Mouse (Mus musculus): ENCODE data around the gene Ncs1. TPM values are rescaled to one million over a fixed set of nuclear protein-coding genes. Genes with fewer than 3 reads are reported as not detected.

Gene Ncs1
- total and polyA plus RNA-seq, 2 experiments from 2014 or later: 167 to 185 TPM

DNA sequence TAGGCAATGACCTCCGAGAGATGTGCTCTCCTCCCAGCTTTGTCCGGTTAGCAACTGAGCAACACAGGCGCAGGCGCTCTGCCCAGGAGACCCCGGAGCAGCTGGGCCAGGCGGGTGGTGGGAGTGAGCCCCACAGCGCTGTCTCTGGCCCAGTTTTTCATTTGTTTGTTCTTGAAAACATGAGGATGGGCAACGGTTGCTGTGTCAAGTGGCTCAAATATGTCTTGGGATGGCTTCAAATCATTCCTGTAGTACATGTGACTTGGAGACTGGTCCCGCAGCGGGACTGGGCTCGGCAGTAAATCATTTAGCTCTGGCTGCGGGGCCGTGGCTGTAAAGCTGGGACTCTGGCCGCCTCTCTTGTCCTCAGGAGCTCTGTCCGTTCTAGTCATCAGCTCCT is 63.9 kb downstream of the Ncs1 start:
- H3K27ac ChIP-seq: no peak overlapping the region
- no peak overlapping the region for H3K4me2 ChIP-seq (ENCODE audit: low read depth, low read length)
- no peaks in the 10 kb centered on the region for H3K36me3 ChIP-seq (ENCODE audit: insufficient read depth, low read length)
- H3K27me3 ChIP-seq (ENCODE audit: insufficient read depth, low read length): peaks cover 14% of the 10 kb centered on the region
- 59% methylated on average over 15 of the region's 15 CpGs for WGBS
- H3K9ac ChIP-seq (replicated peaks; ENCODE audit: low read length): no peak overlapping the region
- H3K9me3 ChIP-seq (ENCODE audit: low read length): no peaks in the 10 kb centered on the region
- no peak overlapping the region for H3K4me3 ChIP-seq (ENCODE audit: low read length)
- DNase-seq (ENCODE audit: low spot score) (no peak), ATAC-seq (no peak)
- TF ChIP-seq CTCF (IDR thresholded peaks at IDR 0.05; ENCODE audit: low read depth): no peak
- no peaks in the 10 kb centered on the region for H3K4me1 ChIP-seq (ENCODE audit: insufficient read depth, low read length)

DNA sequence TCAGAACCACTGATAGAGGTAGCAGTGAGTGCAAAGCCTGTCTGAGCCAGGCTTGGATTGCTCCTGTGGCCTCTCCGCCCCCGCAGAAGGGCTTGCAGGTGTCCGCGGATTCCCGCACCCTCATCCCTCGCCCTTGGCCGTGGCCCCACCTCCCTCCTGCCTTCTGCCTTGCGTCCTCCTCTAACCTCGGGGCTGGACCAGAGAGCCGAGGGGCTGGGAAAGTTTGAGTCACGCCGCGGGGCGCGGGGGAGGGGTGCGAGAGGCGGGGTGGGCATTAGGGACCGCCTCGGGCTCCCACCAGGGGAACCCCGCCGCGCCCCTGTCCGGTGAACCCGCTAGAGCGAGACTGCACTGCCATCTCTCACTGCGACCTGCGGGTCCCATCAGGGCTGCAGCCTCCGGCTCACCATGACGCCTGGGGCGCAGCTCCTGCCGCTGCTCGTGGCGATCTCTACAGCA is 68.4 kb downstream of the Ncs1 start, which contains the start of gene Hmcn2:
Gene Hmcn2, plus strand, starts transcription at position 409 of the 459 bp plus-strand sequence.
- ATAC-seq (no peak), DNase-seq (ENCODE audit: low spot score) (no peak)
- Histone ChIP-seq H3K27me3 (ENCODE audit: insufficient read depth, low read length) (peaks cover 34% of the 10 kb centered on the region), H3K36me3 (ENCODE audit: insufficient read depth, low read length) (no peaks in the 10 kb centered on the region), H3K9me3 (ENCODE audit: low read length) (no peaks in the 10 kb centered on the region), H3K4me3 (ENCODE audit: low read length) (peak within 1 kb of the TSS; percentile 26), H3K4me2 (ENCODE audit: low read depth, low read length) (peak within 1 kb of the TSS; percentile 49), H3K9ac (replicated peaks; ENCODE audit: low read length) (peak within 1 kb of the TSS; percentile 24; the same call in 1 of the 2 replicates), H3K4me1 (ENCODE audit: insufficient read depth, low read length) (no peaks in the 10 kb centered on the region), H3K27ac (no peak within 1 kb of the TSS)
- WGBS: 3% methylated on average over 29 of the region's 33 CpGs
- TF ChIP-seq CTCF (IDR thresholded peaks at IDR 0.05; ENCODE audit: low read depth): no peak

DNA sequence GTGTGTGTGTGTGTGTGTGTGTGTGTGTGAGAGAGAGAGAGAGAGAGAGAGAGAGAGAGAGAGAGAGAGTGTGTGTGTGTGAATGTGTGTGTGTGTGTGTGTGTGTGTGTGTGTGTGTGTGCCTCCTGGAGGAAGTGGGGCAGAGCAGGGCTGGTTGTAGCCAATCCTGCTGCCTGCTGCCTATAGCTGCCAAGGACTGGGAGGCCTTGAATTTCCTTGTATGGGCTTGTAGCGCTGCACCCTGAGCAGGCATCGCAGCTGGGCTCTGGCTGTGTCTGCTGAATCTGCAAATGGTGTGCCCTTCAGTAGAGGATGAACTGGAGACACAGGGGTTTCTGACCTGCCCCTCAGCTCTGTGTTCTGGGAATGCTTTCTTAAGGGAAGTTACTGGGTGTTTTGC is 72.5 kb downstream of the Ncs1 start:
- WGBS: 21% methylated on average over 2 of the region's 2 CpGs
- no peak overlapping the region for H3K9ac ChIP-seq (replicated peaks; ENCODE audit: low read length)
- no peak overlapping the region for H3K27ac ChIP-seq
- H3K4me2 ChIP-seq (ENCODE audit: low read depth, low read length): no peak overlapping the region
- DNase-seq (ENCODE audit: low spot score) (no peak), ATAC-seq (no peak)
- no peak for TF ChIP-seq CTCF (IDR thresholded peaks at IDR 0.05; ENCODE audit: low read depth)
- peaks cover 33% of the 10 kb centered on the region for H3K27me3 ChIP-seq (ENCODE audit: insufficient read depth, low read length)
- no peaks in the 10 kb centered on the region for H3K4me1 ChIP-seq (ENCODE audit: insufficient read depth, low read length)
- no peaks in the 10 kb centered on the region for H3K36me3 ChIP-seq (ENCODE audit: insufficient read depth, low read length)
- no peaks in the 10 kb centered on the region for H3K9me3 ChIP-seq (ENCODE audit: low read length)
- no peak overlapping the region for H3K4me3 ChIP-seq (ENCODE audit: low read length)

DNA sequence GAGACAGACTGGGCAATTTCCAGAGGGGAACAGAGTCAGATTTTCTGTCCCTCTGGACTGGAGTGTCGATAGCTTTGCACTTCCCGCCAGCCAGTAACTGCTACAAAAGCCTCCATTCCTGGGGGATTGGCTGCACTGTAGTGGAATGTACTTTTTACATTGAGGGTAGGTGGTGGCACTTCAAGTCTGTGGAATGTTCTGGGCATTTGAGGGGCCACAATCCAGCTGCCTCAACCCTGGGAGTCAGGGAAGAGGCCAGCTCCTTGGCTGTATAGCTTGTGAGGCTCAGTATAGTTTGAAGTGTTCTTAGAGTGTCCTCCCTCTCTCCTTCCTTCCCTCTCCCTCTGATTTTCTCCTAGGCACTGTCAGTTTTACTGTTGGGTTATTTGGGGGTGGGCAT is 73.6 kb downstream of the Ncs1 start:
- Histone ChIP-seq H3K4me2 (ENCODE audit: low read depth, low read length) (no peak overlapping the region), H3K4me1 (ENCODE audit: insufficient read depth, low read length) (no peaks in the 10 kb centered on the region), H3K9me3 (ENCODE audit: low read length) (no peaks in the 10 kb centered on the region), H3K27me3 (ENCODE audit: insufficient read depth, low read length) (peaks cover 23% of the 10 kb centered on the region), H3K4me3 (ENCODE audit: low read length) (no peak overlapping the region), H3K27ac (no peak overlapping the region), H3K9ac (replicated peaks; ENCODE audit: low read length) (no peak overlapping the region), H3K36me3 (ENCODE audit: insufficient read depth, low read length) (no peaks in the 10 kb centered on the region)
- TF ChIP-seq CTCF (IDR thresholded peaks at IDR 0.05; ENCODE audit: low read depth): no peak
- ATAC-seq (no peak), DNase-seq (ENCODE audit: low spot score) (no peak)
- WGBS: 80% methylated on average over 2 of the region's 2 CpGs

DNA sequence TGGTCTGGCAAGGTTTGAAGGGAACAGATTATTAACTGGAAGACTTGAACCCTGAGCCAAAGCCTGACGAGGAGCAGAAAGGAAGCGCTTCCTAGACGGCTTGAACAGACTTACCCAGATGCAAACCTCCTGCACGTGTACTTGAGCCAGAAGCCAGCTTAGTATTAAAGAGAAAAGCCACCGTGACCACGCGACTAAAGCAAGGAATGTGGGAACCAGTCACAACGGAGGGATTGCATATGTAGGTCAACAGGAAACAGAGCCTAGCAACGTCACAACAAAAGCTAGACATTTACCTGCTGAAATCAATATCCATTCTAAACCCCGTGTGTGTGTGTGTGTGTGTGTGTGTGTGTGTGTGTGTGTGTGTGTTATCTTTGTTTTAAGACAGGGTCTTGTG is 81.6 kb downstream of the Ncs1 start:
- Histone ChIP-seq H3K9me3 (ENCODE audit: low read length) (no peaks in the 10 kb centered on the region), H3K4me1 (ENCODE audit: insufficient read depth, low read length) (no peaks in the 10 kb centered on the region), H3K4me2 (ENCODE audit: low read depth, low read length) (no peak overlapping the region), H3K27me3 (ENCODE audit: insufficient read depth, low read length) (no peaks in the 10 kb centered on the region), H3K9ac (replicated peaks; ENCODE audit: low read length) (no peak overlapping the region), H3K4me3 (ENCODE audit: low read length) (no peak overlapping the region), H3K27ac (no peak overlapping the region), H3K36me3 (ENCODE audit: insufficient read depth, low read length) (no peaks in the 10 kb centered on the region)
- no peak for TF ChIP-seq CTCF (IDR thresholded peaks at IDR 0.05; ENCODE audit: low read depth)
- WGBS: 25% methylated on average over 10 of the region's 10 CpGs
- DNase-seq (ENCODE audit: low spot score) (peak; percentile 23), ATAC-seq (no peak)

DNA sequence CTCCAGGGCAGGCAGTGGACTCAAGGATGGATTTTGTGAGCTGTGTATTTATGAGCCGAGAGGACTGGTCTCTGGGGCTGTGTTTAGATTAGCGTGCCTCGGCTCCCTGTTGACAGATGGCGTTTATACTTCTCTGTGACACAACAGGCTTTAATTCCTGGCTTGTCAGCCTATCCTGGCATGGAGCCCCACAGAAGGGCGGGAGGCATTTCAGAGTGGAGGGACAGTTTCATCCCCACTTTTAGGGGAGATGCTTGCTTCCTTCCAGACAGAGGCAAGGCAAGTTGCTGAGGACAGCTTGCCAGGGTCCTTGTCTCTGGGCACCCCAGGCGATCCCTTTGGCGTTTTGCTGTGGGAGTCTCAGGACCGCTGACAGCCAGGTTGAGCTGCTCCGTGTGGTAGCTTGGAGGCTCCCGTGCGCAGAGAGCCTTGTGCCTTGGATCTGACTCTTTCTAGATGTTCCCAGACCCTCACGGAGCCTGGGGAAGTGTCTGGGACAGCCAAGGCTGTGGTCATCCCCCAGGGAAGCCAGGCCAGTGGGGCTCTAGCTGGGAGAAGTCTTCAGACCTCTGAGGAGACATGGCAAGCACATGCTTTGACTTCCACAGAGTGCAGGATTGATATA is 92.2 kb downstream of the Ncs1 start:
- no peak overlapping the region for H3K4me2 ChIP-seq (ENCODE audit: low read depth, low read length)
- no peak overlapping the region for H3K27ac ChIP-seq
- H3K4me3 ChIP-seq (ENCODE audit: low read length): no peak overlapping the region
- H3K9ac ChIP-seq (replicated peaks; ENCODE audit: low read length): no peak overlapping the region
- no peaks in the 10 kb centered on the region for H3K36me3 ChIP-seq (ENCODE audit: insufficient read depth, low read length)
- 37% methylated on average over 12 of the region's 12 CpGs for WGBS
- no peak for TF ChIP-seq CTCF (IDR thresholded peaks at IDR 0.05; ENCODE audit: low read depth)
- peak; percentile 32 for DNase-seq (ENCODE audit: low spot score)
- H3K9me3 ChIP-seq (ENCODE audit: low read length): no peaks in the 10 kb centered on the region
- no peak for ATAC-seq
- H3K27me3 ChIP-seq (ENCODE audit: insufficient read depth, low read length): no peaks in the 10 kb centered on the region
- peaks cover 7% of the 10 kb centered on the region; the same call in 1 of the 2 replicates for H3K4me1 ChIP-seq (ENCODE audit: insufficient read depth, low read length)

DNA sequence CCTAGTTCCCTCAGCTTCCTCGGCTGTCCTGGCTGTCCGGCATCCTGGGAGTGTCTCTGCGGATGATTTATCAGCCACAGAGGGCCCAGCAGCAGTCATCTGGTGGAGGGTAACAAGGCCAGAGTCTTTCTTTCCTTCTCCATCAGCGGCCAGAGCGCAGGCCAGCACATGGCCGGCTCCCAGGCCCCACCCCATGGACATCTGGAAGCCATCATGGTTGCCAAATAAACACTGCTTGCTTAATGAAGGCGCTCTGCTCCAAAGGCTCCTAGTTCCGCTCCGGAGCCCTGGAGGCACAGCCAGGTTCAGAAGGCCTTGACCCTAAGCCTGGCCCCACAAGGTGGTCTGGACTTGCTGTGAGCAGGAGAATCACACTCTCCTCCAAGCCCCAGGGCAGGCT is 94.2 kb downstream of the Ncs1 start:
- DNase-seq (ENCODE audit: low spot score): peak; percentile 32
- no peak for TF ChIP-seq CTCF (IDR thresholded peaks at IDR 0.05; ENCODE audit: low read depth)
- WGBS: 54% methylated on average over 9 of the region's 9 CpGs

More for the DNA sequence above, 94.2 kb downstream of the Ncs1 start:
- no peak overlapping the region for H3K4me3 ChIP-seq (ENCODE audit: low read length)
- H3K36me3 ChIP-seq (ENCODE audit: insufficient read depth, low read length): no peaks in the 10 kb centered on the region
- peaks cover 7% of the 10 kb centered on the region; the same call in 1 of the 2 replicates for H3K4me1 ChIP-seq (ENCODE audit: insufficient read depth, low read length)
- no peak for ATAC-seq
- H3K9ac ChIP-seq (replicated peaks; ENCODE audit: low read length): no peak overlapping the region
- H3K27ac ChIP-seq: no peak overlapping the region
- H3K4me2 ChIP-seq (ENCODE audit: low read depth, low read length): no peak overlapping the region
- no peaks in the 10 kb centered on the region for H3K9me3 ChIP-seq (ENCODE audit: low read length)
- H3K27me3 ChIP-seq (ENCODE audit: insufficient read depth, low read length): no peaks in the 10 kb centered on the region

All from hindbrain, postnatal 0 days (tissue).